Mouse (Mus musculus): ENCODE measurements at regions not wholly inside any gene's neighbourhood (a gene's known extent, or its start where the extent isn't known, plus 50 kb on each side); places are given as distances from the start of the nearest gene placed in this dataset.

GRCm38 (mm10) chr15:25305801-25306200 is 107.8 kb downstream of the Basp1 start:
- Histone ChIP-seq H3K9me3 (no peaks in the 10 kb centered on the region), H3K36me3 (no peaks in the 10 kb centered on the region), H3K4me1 (replicated peaks) (no peaks in the 10 kb centered on the region), H3K4me3 (no peak overlapping the region), H3K27me3 (ENCODE audit: insufficient read depth, poor library complexity, severe bottlenecking) (no peaks in the 10 kb centered on the region), H3K27ac (no peak overlapping the region)
- 80% methylated on average over 1 of the region's 1 CpGs for WGBS
- DNase-seq (ENCODE audit: low spot score), result no peak

- H3K27me3 ChIP-seq (ENCODE audit: insufficient read depth, poor library complexity, severe bottlenecking), result no peaks in the 10 kb centered on the region
- 78% methylated on average over 3 of the region's 3 CpGs for WGBS
Observed at GRCm38 (mm10) chr15:25303379-25303778, 110.2 kb downstream of the Basp1 start.

GRCm38 (mm10) chr15:25302671-25303294 is 110.8 kb downstream of the Basp1 start:
- 78% methylated on average over 8 of the region's 8 CpGs for WGBS
- DNase-seq (ENCODE audit: low spot score), result no peak
- Histone ChIP-seq H3K4me3 (no peak overlapping the region), H3K4me1 (replicated peaks) (no peaks in the 10 kb centered on the region), H3K27me3 (ENCODE audit: insufficient read depth, poor library complexity, severe bottlenecking) (no peaks in the 10 kb centered on the region), H3K9me3 (no peaks in the 10 kb centered on the region), H3K27ac (no peak overlapping the region), H3K36me3 (no peaks in the 10 kb centered on the region)

More at GRCm38 (mm10) chr15:25303379-25303778, 110.2 kb downstream of the Basp1 start:
- Histone ChIP-seq H3K27ac (no peak overlapping the region), H3K4me1 (replicated peaks) (no peaks in the 10 kb centered on the region), H3K9me3 (no peaks in the 10 kb centered on the region), H3K36me3 (no peaks in the 10 kb centered on the region), H3K4me3 (no peak overlapping the region)
- DNase-seq (ENCODE audit: low spot score), result no peak

- Histone ChIP-seq H3K4me1 (replicated peaks) (no peaks in the 10 kb centered on the region), H3K27me3 (ENCODE audit: insufficient read depth, poor library complexity, severe bottlenecking) (no peaks in the 10 kb centered on the region), H3K27ac (no peak overlapping the region), H3K36me3 (no peaks in the 10 kb centered on the region), H3K4me3 (no peak overlapping the region), H3K9me3 (no peaks in the 10 kb centered on the region)
- DNase-seq (ENCODE audit: low spot score), result no peak
- WGBS, result 68% methylated on average over 3 of the region's 3 CpGs
Observed at GRCm38 (mm10) chr15:25301810-25302209, 111.8 kb downstream of the Basp1 start.

GRCm38 (mm10) chr15:25297278-25297677 is 116.3 kb downstream of the Basp1 start:
- Histone ChIP-seq H3K4me1 (replicated peaks) (no peaks in the 10 kb centered on the region), H3K27me3 (ENCODE audit: insufficient read depth, poor library complexity, severe bottlenecking) (no peaks in the 10 kb centered on the region), H3K27ac (no peak overlapping the region), H3K4me3 (no peak overlapping the region), H3K9me3 (no peaks in the 10 kb centered on the region), H3K36me3 (no peaks in the 10 kb centered on the region)
- WGBS, result 82% methylated on average over 5 of the region's 5 CpGs
- DNase-seq (ENCODE audit: low spot score), result no peak

- WGBS, result 91% methylated on average over 11 of the region's 11 CpGs
- no peaks in the 10 kb centered on the region for H3K36me3 ChIP-seq
- DNase-seq (ENCODE audit: low spot score), result no peak
- H3K27ac ChIP-seq, result no peak overlapping the region
- no peak overlapping the region for H3K4me3 ChIP-seq
- H3K27me3 ChIP-seq (ENCODE audit: insufficient read depth, poor library complexity, severe bottlenecking), result no peaks in the 10 kb centered on the region
- no peaks in the 10 kb centered on the region for H3K9me3 ChIP-seq
- H3K4me1 ChIP-seq (replicated peaks), result no peaks in the 10 kb centered on the region
Observed at GRCm38 (mm10) chr15:25296714-25297113, 116.8 kb downstream of the Basp1 start.

GRCm38 (mm10) chr15:25295753-25296152 is 117.8 kb downstream of the Basp1 start:
- 95% methylated on average over 6 of the region's 6 CpGs for WGBS
- H3K27me3 ChIP-seq (ENCODE audit: insufficient read depth, poor library complexity, severe bottlenecking), result no peaks in the 10 kb centered on the region
- no peak overlapping the region for H3K4me3 ChIP-seq
- H3K4me1 ChIP-seq (replicated peaks), result 0 out of 2 replicates have a peak, but pooled peaks cover 4% of the 10 kb centered on the region
- H3K27ac ChIP-seq, result no peak overlapping the region
- DNase-seq (ENCODE audit: low spot score), result no peak
- H3K9me3 ChIP-seq, result no peaks in the 10 kb centered on the region
- H3K36me3 ChIP-seq, result no peaks in the 10 kb centered on the region

- Histone ChIP-seq H3K4me3 (no peak overlapping the region), H3K27ac (no peak overlapping the region), H3K4me1 (replicated peaks) (0 out of 2 replicates have a peak, but pooled peaks cover 4% of the 10 kb centered on the region), H3K36me3 (no peaks in the 10 kb centered on the region), H3K27me3 (ENCODE audit: insufficient read depth, poor library complexity, severe bottlenecking) (no peaks in the 10 kb centered on the region), H3K9me3 (no peaks in the 10 kb centered on the region)
- DNase-seq (ENCODE audit: low spot score), result no peak
- WGBS, result 53% methylated on average over 10 of the region's 10 CpGs
Observed at GRCm38 (mm10) chr15:25291231-25291691, 122.3 kb downstream of the Basp1 start.

GRCm38 (mm10) chr15:25287850-25288249 is 125.7 kb downstream of the Basp1 start:
- H3K36me3 ChIP-seq, result no peaks in the 10 kb centered on the region
- no peak for DNase-seq (ENCODE audit: low spot score)
- H3K4me1 ChIP-seq (replicated peaks), result 0 out of 2 replicates have a peak, but pooled peaks cover 4% of the 10 kb centered on the region
- H3K4me3 ChIP-seq, result no peak overlapping the region
- H3K27me3 ChIP-seq (ENCODE audit: insufficient read depth, poor library complexity, severe bottlenecking), result no peaks in the 10 kb centered on the region
- 64% methylated on average over 3 of the region's 3 CpGs for WGBS
- H3K9me3 ChIP-seq, result no peaks in the 10 kb centered on the region
- H3K27ac ChIP-seq, result no peak overlapping the region

GRCm38 (mm10) chr15:25284354-25285199 is 129.0 kb downstream of the Basp1 start:
- H3K36me3 ChIP-seq, result no peaks in the 10 kb centered on the region
- H3K27me3 ChIP-seq (ENCODE audit: insufficient read depth, poor library complexity, severe bottlenecking), result no peaks in the 10 kb centered on the region
- H3K27ac ChIP-seq, result no peak overlapping the region
- DNase-seq (ENCODE audit: low spot score), result peak; percentile 30
- WGBS, result 80% methylated on average over 17 of the region's 17 CpGs
- H3K4me3 ChIP-seq, result no peak overlapping the region
- no peaks in the 10 kb centered on the region for H3K4me1 ChIP-seq (replicated peaks)
- no peaks in the 10 kb centered on the region for H3K9me3 ChIP-seq

- no peaks in the 10 kb centered on the region for H3K27me3 ChIP-seq (ENCODE audit: insufficient read depth, poor library complexity, severe bottlenecking)
- no peak for DNase-seq (ENCODE audit: low spot score)
- no peaks in the 10 kb centered on the region for H3K36me3 ChIP-seq
- H3K4me1 ChIP-seq (replicated peaks), result peaks cover 2% of the 10 kb centered on the region; the same call in 1 of the 2 replicates
- 91% methylated on average over 2 of the region's 2 CpGs for WGBS
- H3K27ac ChIP-seq, result 0 out of 2 replicates have a peak overlapping the region, but pooled peaks have one; percentile 40
- no peaks in the 10 kb centered on the region for H3K9me3 ChIP-seq
- H3K4me3 ChIP-seq, result no peak overlapping the region
Observed at GRCm38 (mm10) chr15:25283713-25284112, 129.9 kb downstream of the Basp1 start.

GRCm38 (mm10) chr15:25282346-25282745 is 131.2 kb downstream of the Basp1 start:
- DNase-seq (ENCODE audit: low spot score), result no peak
- Histone ChIP-seq H3K27me3 (ENCODE audit: insufficient read depth, poor library complexity, severe bottlenecking) (no peaks in the 10 kb centered on the region), H3K4me3 (no peak overlapping the region), H3K36me3 (no peaks in the 10 kb centered on the region), H3K9me3 (no peaks in the 10 kb centered on the region), H3K27ac (no peak overlapping the region), H3K4me1 (replicated peaks) (peaks cover 8% of the 10 kb centered on the region; the same call in 1 of the 2 replicates)
- WGBS, result 90% methylated on average over 9 of the region's 9 CpGs

GRCm38 (mm10) chr15:25281942-25282341 is 131.6 kb downstream of the Basp1 start:
- no peak overlapping the region for H3K4me3 ChIP-seq
- DNase-seq (ENCODE audit: low spot score), result no peak
- H3K4me1 ChIP-seq (replicated peaks), result peaks cover 8% of the 10 kb centered on the region; the same call in 1 of the 2 replicates

More at GRCm38 (mm10) chr15:25281942-25282341, 131.6 kb downstream of the Basp1 start:
- Histone ChIP-seq H3K27ac (no peak overlapping the region), H3K36me3 (no peaks in the 10 kb centered on the region), H3K27me3 (ENCODE audit: insufficient read depth, poor library complexity, severe bottlenecking) (no peaks in the 10 kb centered on the region), H3K9me3 (no peaks in the 10 kb centered on the region)

Measured in hindbrain, embryonic 10.5 days (tissue).